Mouse (Mus musculus): ENCODE data around the gene Cel.

GRCm38 (mm10) chr2:28596998-28597397 is 33.8 kb upstream of the Cel start:
- TF ChIP-seq CTCF (conservative IDR thresholded peaks at IDR 0.05; ENCODE audit: low read length) (peak; percentile 96), POU5F1 (IDR thresholded peaks at IDR 0.05; ENCODE audit: borderline replicate concordance, low read length) (no peak), NANOG (IDR thresholded peaks at IDR 0.05; ENCODE audit: borderline replicate concordance, low read length) (no peak)

Measured in E14TG2a.4 (cell line).